Mouse (Mus musculus): Measurements from ENCODE around the gene Nr5a1.

The Nr5a1 gene

GRCm38 (mm10) chr2:38714324-38714723 is at the start of gene Nr5a1:
Gene Nr5a1, minus strand, starts transcription at chr2:38714542.
- CTCF ChIA-PET: no interaction called here

GRCm38 (mm10) chr2:38739847-38740246 is 25.5 kb upstream of the Nr5a1 start:
- CTCF ChIA-PET: no interaction called here

- CTCF ChIA-PET: no interaction called here
These were observed 25.1 kb upstream of the Nr5a1 start for GRCm38 (mm10) chr2:38739410-38739809.

- CTCF ChIA-PET: no interaction called here
These were observed 24.4 kb upstream of the Nr5a1 start for GRCm38 (mm10) chr2:38738601-38739301.

GRCm38 (mm10) chr2:38735740-38736139 is 21.4 kb upstream of the Nr5a1 start:
- CTCF ChIA-PET: no interaction called here

GRCm38 (mm10) chr2:38734721-38735120 is 20.4 kb upstream of the Nr5a1 start:
- CTCF ChIA-PET: no interaction called here

GRCm38 (mm10) chr2:38730331-38730827 is 16.0 kb upstream of the Nr5a1 start:
- CTCF ChIA-PET: no interaction called here

GRCm38 (mm10) chr2:38725427-38725826 is 11.1 kb upstream of the Nr5a1 start:
- CTCF ChIA-PET: no interaction called here

- CTCF ChIA-PET: no interaction called here
These were observed 9.0 kb upstream of the Nr5a1 start for GRCm38 (mm10) chr2:38723378-38723777.

GRCm38 (mm10) chr2:38722076-38722475 is 7.7 kb upstream of the Nr5a1 start:
- CTCF ChIA-PET: no interaction called here

GRCm38 (mm10) chr2:38720661-38721060 is 6.3 kb upstream of the Nr5a1 start:
- CTCF ChIA-PET: no interaction called here

- CTCF ChIA-PET: no interaction called here
These were observed 5.0 kb upstream of the Nr5a1 start for GRCm38 (mm10) chr2:38719354-38719753.

GRCm38 (mm10) chr2:38718676-38719075 is 4.3 kb upstream of the Nr5a1 start:
- CTCF ChIA-PET: no interaction called here

GRCm38 (mm10) chr2:38717436-38717835 is 3.1 kb upstream of the Nr5a1 start:
- CTCF ChIA-PET: no interaction called here

GRCm38 (mm10) chr2:38713596-38713995 is 746 bp downstream of the Nr5a1 start:
- CTCF ChIA-PET: no interaction called here

- CTCF ChIA-PET: no interaction called here
These were observed 1.6 kb downstream of the Nr5a1 start for GRCm38 (mm10) chr2:38712769-38713125.

- CTCF ChIA-PET: no interaction called here
These were observed 2.1 kb downstream of the Nr5a1 start for GRCm38 (mm10) chr2:38712076-38712768.

GRCm38 (mm10) chr2:38711421-38711861 is 2.9 kb downstream of the Nr5a1 start:
- CTCF ChIA-PET: no interaction called here

- CTCF ChIA-PET: no interaction called here
These were observed 3.8 kb downstream of the Nr5a1 start for GRCm38 (mm10) chr2:38710304-38711241.

GRCm38 (mm10) chr2:38708907-38709688 is 5.2 kb downstream of the Nr5a1 start:
- CTCF ChIA-PET: no interaction called here

- CTCF ChIA-PET: interaction anchor here (0.7 kb wide), 1 partner anchor 69 kb away, joined by 3 read pairs; no protein-coding TSS in a partner anchor
These were observed 7.7 kb downstream of the Nr5a1 start for GRCm38 (mm10) chr2:38706661-38707060.

- CTCF ChIA-PET: no interaction called here
These were observed 9.3 kb downstream of the Nr5a1 start for GRCm38 (mm10) chr2:38705036-38705435.

Data from spleen, embryonic (tissue).